Mouse (Mus musculus) lung, adult 2 months (tissue): ENCODE results near the gene Zfp963.

Experiments used
- CTCF ChIP-seq: fragments of 200-500 bp; IDR thresholded peaks from 2 replicates; pipeline ENCODE4 v1.5.1; 2011; ENCODE audit warnings: mild to moderate bottlenecking, low read length, control low read depth; ENCODE audit not compliant: insufficient read depth
- POLR2A ChIP-seq: fragments of 200-500 bp; IDR thresholded peaks from 2 replicates; pipeline ENCODE4 v1.6.1; 2011; ENCODE audit warnings: low read depth, mild to moderate bottlenecking, control low read depth, low read length, borderline replicate concordance; ENCODE audit errors: extremely low read depth

GRCm38 (mm10) chr8:69715366-69715765 lies 34.4 kb downstream of the Zfp963 start:
- TF ChIP-seq CTCF (no peak), POLR2A (no peak)
